Mouse (Mus musculus): ENCODE measurements at regions not wholly inside any gene's neighbourhood (a gene's known extent, or its start where the extent isn't known, plus 50 kb on each side); places are given as distances from the start of the nearest gene placed in this dataset.

- TF ChIP-seq POLR2A (IDR thresholded peaks at IDR 0.05; ENCODE audit: insufficient read depth, low read length) (no peak), EP300 (IDR thresholded peaks at IDR 0.05; ENCODE audit: insufficient read depth, low read depth, low read length) (no peak), CTCF (IDR thresholded peaks at IDR 0.05; ENCODE audit: low read depth, low read length) (no peak)
- H3K27me3 ChIP-seq (ENCODE audit: control insufficient read depth, insufficient read depth, low read length, poor library complexity, severe bottlenecking): no peaks in the 10 kb centered on the region
These were observed 161.8 kb upstream of the Tmco5 start for GRCm38 (mm10) chr2:116716529-116717201.

GRCm38 (mm10) chr2:116718637-116719036 lies 159.9 kb upstream of the Tmco5 start:
- no peak overlapping the region for H3K27ac ChIP-seq (ENCODE audit: insufficient read depth, low read length)
- no peaks in the 10 kb centered on the region for H3K27me3 ChIP-seq (ENCODE audit: control insufficient read depth, insufficient read depth, low read length, poor library complexity, severe bottlenecking)
- no peak overlapping the region for H3K9ac ChIP-seq (ENCODE audit: low read depth, poor library complexity, severe bottlenecking)
- H3K9me3 ChIP-seq (replicated peaks; ENCODE audit: control insufficient read depth, insufficient read depth, low read length, poor library complexity, severe bottlenecking): no peaks in the 10 kb centered on the region
- H3K36me3 ChIP-seq (ENCODE audit: control insufficient read depth, insufficient read depth, low read length, poor library complexity, severe bottlenecking): no peaks in the 10 kb centered on the region
- no peaks in the 10 kb centered on the region for H3K4me1 ChIP-seq (ENCODE audit: control insufficient read depth, insufficient read depth, low read length)
- H3K4me3 ChIP-seq (ENCODE audit: low read depth, low read length): no peak overlapping the region
- TF ChIP-seq EP300 (IDR thresholded peaks at IDR 0.05; ENCODE audit: insufficient read depth, low read depth, low read length): no peak
- TF ChIP-seq CTCF (IDR thresholded peaks at IDR 0.05; ENCODE audit: low read depth, low read length): no peak
- TF ChIP-seq POLR2A (IDR thresholded peaks at IDR 0.05; ENCODE audit: insufficient read depth, low read length): no peak

More at GRCm38 (mm10) chr2:116716529-116717201, 161.8 kb upstream of the Tmco5 start:
- no peaks in the 10 kb centered on the region for H3K4me1 ChIP-seq (ENCODE audit: control insufficient read depth, insufficient read depth, low read length)
- no peak overlapping the region for H3K27ac ChIP-seq (ENCODE audit: insufficient read depth, low read length)
- H3K9ac ChIP-seq (ENCODE audit: low read depth, poor library complexity, severe bottlenecking): no peak overlapping the region
- no peak overlapping the region for H3K4me3 ChIP-seq (ENCODE audit: low read depth, low read length)
- no peaks in the 10 kb centered on the region for H3K36me3 ChIP-seq (ENCODE audit: control insufficient read depth, insufficient read depth, low read length, poor library complexity, severe bottlenecking)
- H3K9me3 ChIP-seq (replicated peaks; ENCODE audit: control insufficient read depth, insufficient read depth, low read length, poor library complexity, severe bottlenecking): no peaks in the 10 kb centered on the region

DNA sequence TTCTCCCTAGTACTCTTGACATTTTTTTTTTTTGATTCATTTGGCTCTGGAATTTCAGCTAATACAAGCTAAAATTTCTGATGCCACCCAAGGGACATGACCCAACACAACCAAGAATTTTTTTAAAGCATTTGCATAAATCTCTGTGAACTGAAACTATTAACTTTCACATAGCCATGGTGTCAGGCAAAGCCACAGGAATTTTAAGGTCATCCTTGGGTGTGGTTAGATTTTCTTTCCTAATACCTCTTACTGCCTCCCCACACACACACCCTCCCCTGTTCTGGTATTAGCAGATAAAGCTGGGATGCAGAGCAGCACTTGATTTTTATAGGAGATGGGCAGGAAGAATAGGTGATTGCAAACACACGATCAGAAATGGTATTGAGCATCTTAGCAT lies 150.9 kb upstream of the Tmco5 start:
- Histone ChIP-seq H3K4me3 (ENCODE audit: low read depth, low read length) (no peak overlapping the region), H3K9ac (ENCODE audit: low read depth, poor library complexity, severe bottlenecking) (no peak overlapping the region), H3K36me3 (ENCODE audit: control insufficient read depth, insufficient read depth, low read length, poor library complexity, severe bottlenecking) (no peaks in the 10 kb centered on the region), H3K4me1 (ENCODE audit: control insufficient read depth, insufficient read depth, low read length) (no peaks in the 10 kb centered on the region), H3K9me3 (replicated peaks; ENCODE audit: control insufficient read depth, insufficient read depth, low read length, poor library complexity, severe bottlenecking) (no peaks in the 10 kb centered on the region), H3K27ac (ENCODE audit: insufficient read depth, low read length) (no peak overlapping the region), H3K27me3 (ENCODE audit: control insufficient read depth, insufficient read depth, low read length, poor library complexity, severe bottlenecking) (no peaks in the 10 kb centered on the region)
- TF ChIP-seq CTCF (IDR thresholded peaks at IDR 0.05; ENCODE audit: low read depth, low read length): no peak
- TF ChIP-seq POLR2A (IDR thresholded peaks at IDR 0.05; ENCODE audit: insufficient read depth, low read length): no peak
- no peak for TF ChIP-seq EP300 (IDR thresholded peaks at IDR 0.05; ENCODE audit: insufficient read depth, low read depth, low read length)

- no peak overlapping the region for H3K27ac ChIP-seq (ENCODE audit: insufficient read depth, low read length)
- TF ChIP-seq CTCF (IDR thresholded peaks at IDR 0.05; ENCODE audit: low read depth, low read length) (no peak), EP300 (IDR thresholded peaks at IDR 0.05; ENCODE audit: insufficient read depth, low read depth, low read length) (no peak), POLR2A (IDR thresholded peaks at IDR 0.05; ENCODE audit: insufficient read depth, low read length) (no peak)
- H3K9me3 ChIP-seq (replicated peaks; ENCODE audit: control insufficient read depth, insufficient read depth, low read length, poor library complexity, severe bottlenecking): no peaks in the 10 kb centered on the region
- no peak overlapping the region for H3K9ac ChIP-seq (ENCODE audit: low read depth, poor library complexity, severe bottlenecking)
- no peaks in the 10 kb centered on the region for H3K36me3 ChIP-seq (ENCODE audit: control insufficient read depth, insufficient read depth, low read length, poor library complexity, severe bottlenecking)
- H3K4me3 ChIP-seq (ENCODE audit: low read depth, low read length): no peak overlapping the region
- H3K4me1 ChIP-seq (ENCODE audit: control insufficient read depth, insufficient read depth, low read length): no peaks in the 10 kb centered on the region
- H3K27me3 ChIP-seq (ENCODE audit: control insufficient read depth, insufficient read depth, low read length, poor library complexity, severe bottlenecking): no peaks in the 10 kb centered on the region
These were observed 142.8 kb upstream of the Tmco5 start for GRCm38 (mm10) chr2:116735702-116736101.

- no peaks in the 10 kb centered on the region for H3K27me3 ChIP-seq (ENCODE audit: control insufficient read depth, insufficient read depth, low read length, poor library complexity, severe bottlenecking)
- H3K4me3 ChIP-seq (ENCODE audit: low read depth, low read length): no peak overlapping the region
- H3K36me3 ChIP-seq (ENCODE audit: control insufficient read depth, insufficient read depth, low read length, poor library complexity, severe bottlenecking): no peaks in the 10 kb centered on the region
- H3K4me1 ChIP-seq (ENCODE audit: control insufficient read depth, insufficient read depth, low read length): no peaks in the 10 kb centered on the region
- no peak overlapping the region for H3K9ac ChIP-seq (ENCODE audit: low read depth, poor library complexity, severe bottlenecking)
- no peaks in the 10 kb centered on the region for H3K9me3 ChIP-seq (replicated peaks; ENCODE audit: control insufficient read depth, insufficient read depth, low read length, poor library complexity, severe bottlenecking)
- no peak overlapping the region for H3K27ac ChIP-seq (ENCODE audit: insufficient read depth, low read length)
- TF ChIP-seq CTCF (IDR thresholded peaks at IDR 0.05; ENCODE audit: low read depth, low read length) (no peak), EP300 (IDR thresholded peaks at IDR 0.05; ENCODE audit: insufficient read depth, low read depth, low read length) (no peak), POLR2A (IDR thresholded peaks at IDR 0.05; ENCODE audit: insufficient read depth, low read length) (no peak)
These were observed 109.9 kb upstream of the Tmco5 start for GRCm38 (mm10) chr2:116768459-116769047.

- Histone ChIP-seq H3K9ac (ENCODE audit: low read depth, poor library complexity, severe bottlenecking) (no peak overlapping the region), H3K9me3 (replicated peaks; ENCODE audit: control insufficient read depth, insufficient read depth, low read length, poor library complexity, severe bottlenecking) (no peaks in the 10 kb centered on the region), H3K4me3 (ENCODE audit: low read depth, low read length) (no peak overlapping the region), H3K36me3 (ENCODE audit: control insufficient read depth, insufficient read depth, low read length, poor library complexity, severe bottlenecking) (no peaks in the 10 kb centered on the region), H3K27me3 (ENCODE audit: control insufficient read depth, insufficient read depth, low read length, poor library complexity, severe bottlenecking) (no peaks in the 10 kb centered on the region), H3K4me1 (ENCODE audit: control insufficient read depth, insufficient read depth, low read length) (no peaks in the 10 kb centered on the region), H3K27ac (ENCODE audit: insufficient read depth, low read length) (no peak overlapping the region)
- TF ChIP-seq CTCF (IDR thresholded peaks at IDR 0.05; ENCODE audit: low read depth, low read length): no peak
- no peak for TF ChIP-seq EP300 (IDR thresholded peaks at IDR 0.05; ENCODE audit: insufficient read depth, low read depth, low read length)
- no peak for TF ChIP-seq POLR2A (IDR thresholded peaks at IDR 0.05; ENCODE audit: insufficient read depth, low read length)
These were observed 109.3 kb upstream of the Tmco5 start for GRCm38 (mm10) chr2:116769186-116769585.
